Mouse (Mus musculus): ENCODE data around the gene Xxylt1.

Xxylt1 gene

DNA sequence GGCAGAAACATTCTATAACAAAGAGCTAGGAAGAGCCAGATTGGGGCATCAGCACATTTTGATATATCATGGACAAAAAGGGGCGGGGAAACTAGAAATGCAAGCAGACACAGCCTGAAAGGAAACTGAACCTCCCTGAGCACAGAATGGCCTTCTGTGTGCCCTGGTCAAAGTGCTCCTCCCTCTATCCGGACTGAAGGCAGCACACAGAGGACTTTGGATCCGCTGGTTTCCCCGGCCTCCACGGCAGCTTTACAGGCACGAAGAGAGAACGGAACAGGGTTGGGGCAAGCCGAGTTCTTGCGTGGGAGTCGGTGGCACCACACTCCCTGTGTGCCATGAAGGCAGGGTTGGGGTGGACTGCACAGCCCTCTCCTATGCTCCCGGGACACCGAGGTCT lies 121.5 kb downstream of the Xxylt1 start:
- no peak for DNase-seq (ENCODE audit: low spot score in 2 of 2)

DNA sequence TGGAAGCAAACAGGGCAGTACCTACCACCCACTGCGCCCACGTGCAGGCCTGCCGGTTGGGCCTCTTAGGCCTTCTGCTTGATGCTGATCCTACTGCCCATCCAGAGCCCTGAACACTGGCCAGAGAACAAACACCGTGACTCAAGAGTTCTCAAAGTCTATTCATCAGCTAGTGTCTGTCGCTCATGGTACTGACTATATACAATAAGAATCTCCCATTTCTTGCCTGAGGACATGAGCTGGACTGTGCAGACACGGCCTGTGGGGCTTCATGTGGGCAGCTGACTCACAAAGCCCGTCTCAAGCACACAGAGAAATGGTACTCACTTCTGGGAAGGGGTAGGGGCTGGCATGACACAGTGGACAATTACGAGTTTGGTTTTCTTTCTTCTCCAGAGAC lies 125.1 kb downstream of the Xxylt1 start:
- no peak for DNase-seq (ENCODE audit: low spot score in 2 of 2)

DNA sequence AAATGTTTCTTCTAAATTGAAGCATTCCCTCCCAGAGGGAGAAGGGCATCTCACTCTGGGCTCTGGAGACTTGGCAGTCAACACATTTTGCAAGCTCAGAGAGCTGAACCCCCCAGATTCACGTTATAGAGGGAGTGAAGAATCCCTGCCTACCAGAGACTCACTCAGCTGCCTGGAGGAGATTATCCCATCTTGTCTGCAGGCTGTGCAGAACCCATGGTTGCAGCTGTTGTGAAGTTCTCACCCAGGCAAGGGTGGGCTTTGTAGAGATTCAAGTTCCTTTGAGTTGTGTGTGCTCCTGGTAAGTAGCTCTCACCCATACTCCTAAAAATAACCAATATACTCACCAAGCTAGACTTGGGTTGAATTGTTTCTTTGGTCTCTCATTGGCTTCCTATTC lies 132.6 kb downstream of the Xxylt1 start:
- DNase-seq (ENCODE audit: low spot score in 2 of 2) = no peak

DNA sequence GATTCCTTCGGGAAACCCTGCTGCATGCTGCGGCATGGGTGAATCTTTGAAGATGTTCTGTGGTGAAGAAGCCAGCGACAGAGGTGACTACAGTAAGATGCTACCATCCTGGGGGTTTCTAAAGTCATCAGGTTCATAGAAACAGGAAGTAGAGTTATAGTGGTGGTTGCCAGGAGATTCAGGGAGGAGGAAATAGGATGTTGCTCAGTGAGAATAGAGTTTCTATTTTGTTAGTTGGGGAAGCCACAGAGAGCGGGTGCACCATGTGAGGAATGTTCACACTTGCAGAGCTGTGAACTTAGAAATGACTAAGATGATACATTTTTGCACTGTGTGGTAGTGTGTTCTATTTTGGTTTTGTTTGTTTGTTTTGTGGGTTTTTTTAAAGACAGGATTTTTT lies 133.0 kb downstream of the Xxylt1 start:
- no peak for DNase-seq (ENCODE audit: low spot score in 2 of 2)

DNA sequence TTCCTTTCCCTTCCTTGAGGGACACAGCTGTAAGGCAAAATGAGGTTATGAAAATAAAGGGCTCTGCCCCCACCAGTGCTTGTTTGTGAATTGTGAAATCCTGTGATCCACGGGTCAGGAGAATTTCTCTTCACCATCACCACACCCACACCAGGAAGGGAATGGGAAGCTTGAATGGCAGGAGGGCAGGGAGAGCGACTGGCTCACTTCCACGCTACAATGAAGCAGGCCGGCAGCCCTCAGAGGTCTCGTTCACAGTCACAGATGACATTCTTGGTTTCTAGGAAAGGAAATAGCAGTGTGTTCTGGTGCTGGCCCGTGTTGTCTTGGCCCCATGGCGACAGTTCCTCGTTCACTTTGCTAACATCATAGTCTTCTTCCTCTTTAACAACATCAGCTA lies 136.3 kb downstream of the Xxylt1 start:
- DNase-seq (ENCODE audit: low spot score in 2 of 2) = no peak

DNA sequence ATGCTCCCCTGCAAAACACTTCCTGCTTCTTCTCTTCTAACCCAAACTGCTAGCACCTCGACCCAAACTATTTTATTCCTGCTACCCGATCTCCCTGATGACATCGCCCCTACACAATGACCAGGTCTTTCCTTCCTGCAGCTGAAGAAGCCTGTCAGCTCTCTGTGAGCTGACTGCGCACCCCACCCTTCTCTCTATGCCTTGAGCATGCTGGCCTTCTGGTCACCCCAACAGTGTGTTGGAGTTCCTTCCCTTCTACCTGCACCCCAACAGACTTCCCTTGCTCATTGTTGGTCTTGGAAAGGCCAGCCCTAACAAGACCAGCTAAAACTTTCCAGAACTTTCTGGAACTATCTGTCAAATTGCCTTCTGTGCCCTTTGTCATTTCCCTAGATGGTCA lies 137.3 kb downstream of the Xxylt1 start:
- DNase-seq (ENCODE audit: low spot score in 2 of 2) = no peak

DNA sequence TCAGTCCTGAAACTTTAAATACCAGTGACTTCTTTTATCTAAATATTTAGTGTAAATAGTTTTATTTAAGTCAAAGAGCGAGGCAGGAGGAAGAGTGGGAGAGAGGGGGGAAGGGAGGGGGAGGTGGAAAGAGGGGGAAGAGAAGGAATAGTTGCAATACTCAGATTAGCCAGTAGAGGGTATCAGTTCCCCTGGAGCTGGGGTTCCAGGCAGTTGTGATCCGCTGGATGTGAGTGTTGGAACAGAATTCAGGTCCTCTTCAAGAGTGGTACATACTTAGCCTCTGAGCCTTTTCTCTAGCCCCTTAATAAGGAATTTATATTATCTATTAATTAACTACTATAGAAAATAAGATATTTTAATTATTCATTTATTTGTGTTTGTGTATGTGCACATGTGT lies 140.5 kb downstream of the Xxylt1 start:
- DNase-seq (ENCODE audit: low spot score in 2 of 2) = no peak

DNA sequence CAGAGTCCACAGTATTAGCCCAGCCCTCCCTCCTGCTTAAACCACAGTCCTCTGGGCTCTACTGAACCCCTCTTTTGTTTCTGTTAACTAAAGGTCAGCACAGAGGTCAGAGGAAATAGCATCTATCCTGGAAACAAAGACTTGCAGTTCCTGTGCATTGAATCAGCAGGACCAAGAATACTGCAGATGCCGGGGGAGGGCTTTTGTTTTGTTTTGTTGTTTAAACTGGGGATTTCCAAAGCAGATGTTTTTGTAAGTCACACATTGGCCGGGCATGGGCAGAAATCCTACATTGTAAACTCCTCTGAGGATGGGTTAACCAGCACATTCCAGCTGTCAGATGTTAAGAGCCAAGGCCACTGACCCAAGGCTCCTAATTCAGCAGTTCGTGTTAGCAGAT lies 141.3 kb downstream of the Xxylt1 start:
- DNase-seq (ENCODE audit: low spot score in 2 of 2) = no peak

DNA sequence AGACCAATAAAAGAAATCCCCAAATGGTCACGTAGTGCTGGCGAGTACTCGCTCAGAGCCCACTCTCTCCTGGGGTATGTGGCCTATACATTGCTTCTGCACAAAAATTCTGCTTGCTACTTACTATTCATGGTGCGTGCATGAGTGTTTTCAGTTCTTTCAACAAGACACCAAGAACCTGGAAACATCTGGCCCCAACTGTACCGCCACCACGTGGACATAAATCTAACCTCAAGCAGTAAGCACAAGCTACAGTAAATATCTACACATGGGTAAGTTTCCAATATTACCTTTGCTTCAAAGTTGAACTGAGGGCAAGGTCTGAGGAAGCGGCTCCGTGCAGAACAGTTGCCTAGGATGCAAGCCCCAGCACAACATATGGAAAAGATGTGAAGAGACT lies 142.0 kb downstream of the Xxylt1 start:
- DNase-seq (ENCODE audit: low spot score in 2 of 2) = no peak

DNA sequence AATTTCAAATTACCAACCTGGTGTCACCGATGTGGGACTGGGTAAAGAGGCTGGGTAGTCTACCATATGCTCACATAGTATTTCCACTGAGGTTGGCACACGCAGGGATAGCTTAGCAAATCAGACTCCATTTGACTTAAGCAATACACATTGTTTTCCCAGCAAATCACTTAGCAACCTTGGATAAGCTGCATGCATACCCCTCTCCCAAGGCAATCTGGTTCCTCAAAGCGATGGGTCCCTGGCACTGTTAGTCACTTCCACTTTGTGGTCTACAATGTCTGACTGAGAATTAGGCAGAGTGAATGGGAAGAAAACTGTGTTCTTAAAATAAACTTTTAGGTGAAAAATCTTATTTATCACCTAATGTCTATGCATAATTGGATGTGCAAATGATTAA lies 142.6 kb downstream of the Xxylt1 start:
- no peak for DNase-seq (ENCODE audit: low spot score in 2 of 2)

DNA sequence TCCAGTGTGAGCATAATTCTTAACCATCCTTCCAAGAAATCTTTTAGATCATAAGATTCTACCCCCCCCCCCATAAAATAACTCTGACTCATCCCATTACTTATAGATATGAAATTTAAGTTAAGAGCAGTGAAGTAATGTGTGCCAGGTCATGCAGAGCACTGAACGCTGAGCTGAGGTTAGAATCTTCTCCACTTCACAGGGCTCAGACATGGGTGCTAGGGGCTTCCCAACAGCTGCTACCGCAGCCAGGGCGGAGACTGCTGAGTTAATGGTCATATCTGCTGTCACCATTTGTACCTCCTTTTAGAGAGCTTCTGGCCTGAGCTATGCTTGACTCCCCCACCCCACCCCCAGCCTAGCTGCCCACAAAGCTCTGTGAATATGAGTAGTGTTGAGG lies 143.6 kb downstream of the Xxylt1 start:
- DNase-seq (ENCODE audit: low spot score in 2 of 2) = no peak

DNA sequence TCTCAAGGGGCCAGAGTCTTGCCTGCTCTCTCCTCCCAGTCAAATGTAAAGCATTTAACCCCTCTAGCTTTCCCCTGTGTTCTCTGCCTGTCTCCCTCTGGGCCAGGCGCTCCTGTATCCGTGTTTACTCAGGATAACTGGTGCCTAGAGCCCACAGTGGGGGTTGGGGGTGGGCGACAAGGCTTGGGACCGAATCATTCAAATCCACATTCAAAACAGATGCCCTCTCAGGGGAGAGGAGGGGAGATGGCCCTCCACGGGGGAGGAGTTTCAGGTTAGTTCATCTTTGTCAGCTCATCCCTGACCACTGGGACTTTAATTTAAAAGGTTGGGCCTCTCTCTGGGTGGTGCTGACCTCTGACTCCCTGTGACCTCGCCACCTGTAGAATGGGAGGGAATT lies 144.8 kb downstream of the Xxylt1 start:
- DNase-seq (ENCODE audit: low spot score in 2 of 2) = no peak

DNA sequence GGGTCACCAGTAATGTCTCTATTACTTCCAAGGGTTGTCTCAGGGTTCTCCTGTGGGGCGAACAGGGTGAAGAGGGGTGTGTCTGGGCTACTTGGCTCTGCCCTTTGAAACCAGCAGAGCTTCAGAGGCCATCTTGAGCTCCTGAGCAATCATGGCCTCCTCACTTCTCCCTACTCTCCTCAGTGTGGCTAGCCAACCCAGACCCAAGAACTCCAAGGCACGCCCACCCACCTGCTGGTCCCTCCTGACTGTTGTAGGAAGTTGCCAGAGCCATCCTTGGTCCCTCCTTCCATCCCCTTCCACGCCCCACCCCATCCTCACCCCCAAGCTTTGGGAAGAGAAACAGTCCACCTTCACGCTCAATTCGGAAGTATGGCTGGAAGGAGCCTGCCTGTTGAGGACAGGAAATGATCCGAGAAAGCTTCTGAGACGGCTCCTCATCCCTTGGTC lies 145.2 kb downstream of the Xxylt1 start:
- no peak for DNase-seq (ENCODE audit: low spot score in 2 of 2)

DNA sequence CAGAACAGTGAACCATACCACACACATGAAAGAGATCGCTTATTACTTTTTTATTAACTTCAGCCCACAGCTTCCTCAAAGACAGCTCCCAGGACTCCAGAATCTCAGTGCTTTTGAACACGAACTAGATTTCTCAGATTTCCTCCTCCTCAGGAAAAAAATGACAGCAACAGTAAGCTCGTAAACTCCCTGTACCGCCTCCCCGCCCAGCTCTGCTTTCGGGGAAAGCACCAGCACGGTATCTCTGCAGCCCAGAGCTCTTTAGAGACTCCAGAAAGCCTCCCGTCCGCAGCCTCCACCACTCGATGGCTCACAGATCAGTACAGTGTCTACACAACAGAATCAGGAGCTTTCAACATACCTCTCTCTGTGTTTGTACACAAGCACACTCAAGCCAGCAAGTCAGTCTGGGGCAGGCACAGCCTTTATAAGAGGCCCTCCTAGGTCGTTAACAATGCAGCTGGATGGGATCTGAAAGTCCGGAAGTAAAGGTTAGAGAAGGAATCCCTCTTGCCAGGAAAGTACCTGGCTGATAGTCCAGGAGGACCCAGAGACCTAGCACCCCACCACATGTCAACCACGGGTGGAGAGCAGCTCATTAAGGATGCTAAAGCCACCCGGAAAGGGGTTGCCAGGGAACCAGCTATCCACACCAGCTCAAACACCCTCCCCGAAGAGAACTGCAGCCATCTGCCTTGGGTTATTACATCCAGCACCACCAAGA lies 146.1 kb downstream of the Xxylt1 start:
- DNase-seq (ENCODE audit: low spot score in 2 of 2) = no peak

DNA sequence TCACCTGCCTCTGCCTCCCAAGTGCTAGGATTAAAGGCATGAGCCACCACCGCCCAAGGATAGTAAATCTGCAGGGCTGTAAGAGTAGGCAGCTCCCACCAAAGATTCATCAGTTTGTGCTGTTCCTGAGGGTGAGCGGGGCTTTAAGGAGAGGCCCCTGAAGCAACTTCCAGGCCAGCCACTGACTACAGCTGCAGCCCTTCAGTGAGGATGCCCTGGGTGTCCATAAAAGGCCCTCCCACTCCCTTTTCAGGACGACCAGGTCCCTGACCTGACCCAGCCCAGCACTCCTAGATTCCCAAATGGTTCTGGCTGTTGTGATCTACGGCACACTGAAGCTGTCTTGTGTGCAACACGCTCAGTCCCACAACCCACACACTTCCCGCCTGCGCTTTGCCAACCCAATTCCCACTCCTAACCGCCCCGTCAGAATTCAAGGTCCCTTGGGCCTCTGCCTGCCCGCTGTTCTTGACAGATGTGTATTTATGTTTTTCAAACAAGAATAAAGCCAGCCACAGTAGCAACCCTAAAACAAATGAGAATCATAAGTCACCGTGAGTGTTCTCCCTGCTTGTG lies 146.9 kb downstream of the Xxylt1 start:
- DNase-seq (ENCODE audit: low spot score in 2 of 2) = no peak

DNA sequence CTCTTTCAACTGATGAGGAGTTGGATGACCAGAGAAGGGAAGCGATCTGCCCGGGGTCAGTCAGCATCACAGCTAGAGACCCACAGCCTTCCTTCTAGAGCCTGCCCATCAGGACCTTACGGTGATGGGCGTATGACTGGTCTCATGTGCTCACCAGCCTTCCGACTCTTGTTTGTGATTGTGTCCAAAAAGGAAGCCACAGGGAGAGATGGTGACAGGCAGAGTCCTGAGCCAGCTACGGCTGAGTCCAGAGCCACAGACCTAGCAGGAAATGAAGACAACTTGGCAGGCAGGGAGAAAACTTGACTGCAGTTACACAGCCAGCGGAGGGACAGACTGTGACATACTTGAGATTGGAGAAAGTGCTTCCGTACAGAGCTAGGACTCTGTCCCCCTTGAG lies 147.9 kb downstream of the Xxylt1 start:
- no peak for DNase-seq (ENCODE audit: low spot score in 2 of 2)

DNA sequence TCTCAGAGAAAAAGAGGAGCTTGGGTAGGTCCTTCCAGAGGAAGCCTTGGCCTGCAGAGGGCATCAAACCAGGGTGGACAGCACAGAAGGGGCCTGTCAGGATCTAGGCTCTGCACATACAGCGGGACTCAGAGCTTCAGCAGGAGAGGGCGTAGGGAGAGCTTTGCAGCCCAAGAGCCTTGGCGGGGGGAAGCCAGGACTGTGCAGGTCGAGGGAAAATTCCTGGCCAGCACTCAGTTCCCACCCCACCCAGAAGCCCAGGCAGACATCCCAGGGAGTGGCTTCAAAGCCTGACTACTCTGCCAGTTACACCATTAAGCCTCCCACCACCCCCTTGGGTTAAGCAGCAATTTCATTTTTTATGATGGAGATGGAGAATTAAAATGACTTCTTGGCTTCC lies 148.4 kb downstream of the Xxylt1 start:
- no peak for DNase-seq (ENCODE audit: low spot score in 2 of 2)

DNA sequence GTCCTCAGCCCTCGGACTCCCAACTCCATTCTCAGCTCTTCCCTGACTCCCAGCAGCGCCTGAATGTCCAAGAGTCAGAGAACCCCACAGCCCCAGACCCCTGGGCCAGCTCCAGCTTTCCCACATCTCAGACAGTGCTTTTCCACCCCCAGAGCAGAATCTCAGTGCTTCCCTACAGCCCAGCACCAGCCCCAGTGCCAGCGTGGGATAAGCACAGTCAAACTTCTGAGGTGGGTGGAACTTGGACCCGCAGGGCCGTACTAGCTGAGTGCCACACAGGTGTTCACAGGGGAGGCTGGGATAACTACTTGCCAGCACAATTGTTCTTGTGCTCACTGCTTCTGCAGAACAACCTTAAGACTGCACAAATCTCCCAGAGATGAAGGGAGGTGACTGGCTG lies 149.0 kb downstream of the Xxylt1 start:
- DNase-seq (ENCODE audit: low spot score in 2 of 2) = no peak

DNA sequence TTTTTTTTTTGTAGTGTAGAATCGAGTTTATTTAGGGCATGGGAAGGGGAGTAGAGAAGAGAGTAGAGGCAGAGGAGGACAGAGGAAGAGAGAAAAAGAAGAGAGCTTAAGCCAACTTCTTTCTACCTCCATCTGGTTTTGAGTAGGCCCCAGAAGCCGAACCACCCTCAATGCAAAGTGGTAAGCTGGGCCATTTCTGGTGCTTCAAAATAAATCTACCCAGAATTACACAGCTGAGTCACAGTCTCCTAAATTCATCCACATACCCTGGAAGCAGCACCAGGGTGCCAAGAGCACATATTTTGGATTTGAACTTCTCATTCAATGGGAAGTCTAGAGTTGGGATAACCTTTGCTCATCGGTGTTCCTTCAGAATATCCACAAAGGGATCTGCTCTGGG lies 152.1 kb downstream of the Xxylt1 start:
- DNase-seq (ENCODE audit: low spot score in 2 of 2) = no peak

DNA sequence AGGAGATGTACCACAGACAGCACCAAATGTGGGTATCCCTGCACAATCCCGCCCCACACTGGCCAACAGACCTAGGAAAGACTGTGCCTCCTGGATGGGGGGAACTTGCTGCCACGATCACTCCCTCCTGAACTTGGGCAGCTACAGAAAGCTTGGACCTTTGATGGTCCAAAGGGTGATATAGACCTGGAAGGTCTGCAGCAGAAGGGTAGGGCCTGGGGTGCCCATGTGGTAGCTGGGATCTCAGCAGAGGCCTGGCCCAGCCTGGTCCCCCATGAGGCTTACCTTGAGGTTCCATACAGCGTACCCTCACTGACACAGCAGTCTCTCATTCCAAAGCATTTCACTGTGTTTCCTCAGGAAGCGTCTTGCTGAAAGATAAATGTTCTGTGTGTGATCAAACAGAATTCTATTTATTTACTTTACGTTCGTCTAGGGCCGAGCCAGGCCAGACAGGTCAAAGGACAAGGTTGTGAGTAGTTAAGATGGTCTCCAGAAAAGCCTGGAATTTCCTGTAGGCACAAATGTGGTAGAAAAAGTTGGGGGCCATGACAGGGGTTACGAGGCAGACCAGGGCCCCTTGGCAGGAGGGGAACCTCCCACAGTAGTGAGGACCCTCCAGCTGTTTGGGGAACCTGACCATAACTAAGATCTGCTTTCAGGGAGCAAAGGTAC lies 153.0 kb downstream of the Xxylt1 start:
- no peak for DNase-seq (ENCODE audit: low spot score in 2 of 2)

DNA sequence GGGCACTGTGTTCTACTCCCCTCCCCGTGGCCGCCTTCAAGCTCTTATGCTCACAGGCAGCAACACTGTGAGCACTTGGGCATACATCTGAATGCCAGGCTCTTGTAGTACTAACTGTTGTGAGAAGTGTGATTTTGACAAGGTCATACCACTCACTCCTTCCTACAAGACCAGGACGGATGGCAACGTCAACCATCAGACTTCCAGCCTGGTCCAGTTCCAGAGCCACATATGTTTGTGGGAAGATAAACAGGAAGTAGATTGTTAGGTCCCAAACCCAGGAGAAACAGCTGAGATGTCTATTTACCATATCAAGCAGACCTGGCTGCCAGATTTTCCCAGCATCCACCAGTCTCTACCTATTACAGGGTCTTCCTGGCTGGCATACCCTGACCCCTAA lies 155.7 kb downstream of the Xxylt1 start:
- no peak for DNase-seq (ENCODE audit: low spot score in 2 of 2)

DNA sequence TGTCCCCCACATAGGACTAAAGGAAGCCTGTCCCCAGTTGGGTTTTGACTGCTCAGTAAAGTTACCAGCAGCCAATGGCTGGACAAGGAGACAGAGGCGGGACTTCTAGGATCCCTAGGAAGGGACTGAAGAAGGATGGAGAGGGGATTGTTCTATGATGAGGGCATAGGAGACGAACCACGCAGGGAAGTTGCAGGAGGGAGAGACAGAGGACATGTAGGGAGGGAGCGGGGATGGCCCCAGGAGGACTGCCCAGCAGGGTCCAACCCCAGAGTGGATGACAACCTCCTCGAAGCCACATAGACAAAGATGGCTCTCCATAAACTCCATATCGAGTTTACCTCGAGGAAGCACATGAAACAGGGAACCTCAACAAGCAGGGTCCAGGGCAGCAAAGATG lies 157.3 kb downstream of the Xxylt1 start:
- no peak for DNase-seq (ENCODE audit: low spot score in 2 of 2)

DNA sequence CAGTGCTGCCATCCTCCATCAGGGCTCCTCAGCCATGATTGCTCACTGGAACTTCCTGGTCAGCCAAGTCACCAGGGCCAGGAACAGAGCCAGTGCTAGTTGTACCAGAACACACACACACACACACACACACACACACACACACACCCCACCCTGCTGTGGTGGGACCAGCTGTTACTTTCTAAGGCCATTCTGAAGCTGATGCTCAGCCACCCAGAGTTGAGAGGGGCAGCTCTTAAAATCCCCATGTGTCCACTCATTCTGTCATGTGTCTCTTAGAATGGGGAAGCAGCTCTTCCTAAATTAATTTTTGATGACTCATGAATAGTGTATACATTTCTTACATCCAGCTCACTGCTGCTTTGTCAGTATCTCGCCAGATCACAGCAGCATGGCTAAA lies 158.7 kb downstream of the Xxylt1 start:
- DNase-seq (ENCODE audit: low spot score in 2 of 2) = no peak

Measured in frontal cortex, postnatal 10 days (tissue).